Comparison of ENCODE assay signal across 21 mouse cellular contexts in the genomic region with DNA sequence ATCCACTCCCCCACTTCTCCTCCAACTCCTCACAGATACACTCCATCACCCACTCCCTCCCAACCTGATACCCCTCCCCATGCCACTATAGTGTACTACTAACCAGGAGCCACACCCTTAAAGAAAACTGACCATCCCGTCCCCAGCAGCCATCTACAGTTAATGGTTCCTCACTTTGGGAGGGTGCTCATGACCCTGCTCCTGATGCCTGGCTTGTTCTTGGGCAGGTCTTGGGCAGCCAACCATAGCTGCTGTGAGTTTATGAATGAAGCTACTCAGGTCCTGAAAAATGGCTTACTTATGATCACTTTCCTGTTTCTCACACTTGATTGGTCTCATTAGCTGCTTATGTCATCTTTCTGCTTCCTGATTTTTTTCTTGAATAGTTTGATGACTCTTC.
DNase-seq lines count a peak whose midpoint lies in the region; ATAC-seq and TF ChIP-seq lines count a peak whose summit lies in the region.
"Had no signal": no experiment of that assay in that cellular context is flagged by ENCODE, and none has a peak within 500 bp of the region (broad histone marks: within the 10 kb centered on the region; RNA-seq: fewer than 3 reads in every experiment).

No protein-coding gene starts in this region.

- no peak for TF ChIP-seq CTCF in bone marrow macrophage, adult 2 months (IDR thresholded peaks at IDR 0.05; ENCODE audit: low read depth, low read length)

- DNase-seq in layer of hippocampus, adult 9-10 months (ENCODE audit: low spot score): no peak
- DNase-seq: adrenal gland, adult 2 months; adrenal gland, postnatal 10 days; adrenal gland, postnatal 25 days; cerebellum, adult 11-12 months; cerebellum, adult 2 months; cerebellum, adult 9-11 months; cerebellum, postnatal 14 days; cerebellum, postnatal 36 days; embryo, embryonic 11 days had no signal

- WGBS in macrophage (ENCODE audit: missing documents): 86% methylated on average over 1 of the region's 1 CpGs

- no peak for ATAC-seq in megakaryocyte, adult 5-6 weeks (ENCODE audit: poor library complexity, severe bottlenecking)
- ATAC-seq: forebrain, embryonic 14.5 days; forebrain, embryonic 16.5 days had no signal

- H3K27me3 ChIP-seq in megakaryocyte, embryonic 14.5 days (replicated peaks): no peaks in the 10 kb centered on the region
- H3K27me3 ChIP-seq: embryonic facial prominence, embryonic 13.5 days; embryonic facial prominence, embryonic 15.5 days; forebrain, embryonic 12.5 days had no signal

- H3K4me1 ChIP-seq in megakaryocyte, embryonic 14.5 days: peaks cover 59% of the 10 kb centered on the region
- H3K4me1 ChIP-seq in bone marrow macrophage, adult 2 months (ENCODE audit: control insufficient read depth, insufficient read depth, low read length): peaks cover 21% of the 10 kb centered on the region
- H3K4me1 ChIP-seq: embryonic facial prominence, embryonic 13.5 days; embryonic facial prominence, embryonic 15.5 days; forebrain, embryonic 10.5 days; forebrain, embryonic 12.5 days had no signal

- TF ChIP-seq POLR2A in bone marrow macrophage, adult 2 months (IDR thresholded peaks at IDR 0.05; ENCODE audit: borderline replicate concordance, low read depth, low read length): no peak

- H3K36me3 ChIP-seq in megakaryocyte, embryonic 14.5 days (replicated peaks; ENCODE audit: low read length): peaks cover 8% of the 10 kb centered on the region
- H3K36me3 ChIP-seq in macrophage (ENCODE audit: inconsistent target): no peaks in the 10 kb centered on the region
- H3K36me3 ChIP-seq: embryonic facial prominence, embryonic 13.5 days; embryonic facial prominence, embryonic 15.5 days; forebrain, embryonic 10.5 days; forebrain, embryonic 12.5 days had no signal

- no peaks in the 10 kb centered on the region for H3K9me3 ChIP-seq in megakaryocyte, embryonic 14.5 days
- H3K9me3 ChIP-seq: embryonic facial prominence, embryonic 13.5 days; embryonic facial prominence, embryonic 15.5 days; forebrain, embryonic 10.5 days; forebrain, embryonic 12.5 days had no signal

- no peaks in the 10 kb centered on the region for H3K79me2 ChIP-seq in macrophage (ENCODE audit: inconsistent target)

- H3K27ac ChIP-seq in bone marrow macrophage, adult 2 months (ENCODE audit: insufficient read depth, low read depth, low read length): peak overlapping the region; percentile 47
- 0 out of 2 replicates have a peak overlapping the region, but pooled peaks have one; percentile 29 for H3K27ac ChIP-seq in macrophage
- H3K27ac ChIP-seq: embryonic facial prominence, embryonic 13.5 days; embryonic facial prominence, embryonic 15.5 days; forebrain, embryonic 10.5 days; forebrain, embryonic 12.5 days had no signal

- H3K4me3 ChIP-seq in megakaryocyte, embryonic 14.5 days (replicated peaks): peak overlapping the region; percentile 46
- no peak overlapping the region for H3K4me3 ChIP-seq in bone marrow macrophage, adult 2 months (ENCODE audit: insufficient read depth, low read length)
- no peak overlapping the region for H3K4me3 ChIP-seq in macrophage (ENCODE audit: inconsistent target)
- H3K4me3 ChIP-seq: embryonic facial prominence, embryonic 13.5 days; embryonic facial prominence, embryonic 15.5 days; erythroblast, embryonic 14.5 days; forebrain, embryonic 10.5 days; forebrain, embryonic 12.5 days had no signal
